Mouse (Mus musculus) CD4-positive naive resting alpha-beta T cell, adult 76 days (primary cell): ENCODE measurements around the gene Vmn1r46. TPM values are rescaled to one million over a fixed set of nuclear protein-coding genes. Genes with fewer than 3 reads are reported as not detected.

Experiments used
- total RNA-seq: library from RNA; stranded (reverse); gene quantifications from one replicate; pipeline ENCODE4 v1.2.4, GENCODE M21; 2023

The Vmn1r46 gene
- not detected for total RNA-seq

GRCm38 (mm10) chr6:89969013-89969412 lies at the start of gene Vmn1r46:
Gene Vmn1r46 (plus strand): TSS chr6:89969313.

GRCm38 (mm10) chr6:89940498-89940897 lies 28.6 kb upstream of the Vmn1r46 start, which contains the start of gene Vmn1r45:
Gene Vmn1r45 (minus strand): TSS chr6:89940598.

GRCm38 (mm10) chr6:90015847-90016246 lies 46.7 kb downstream of the Vmn1r46 start, which contains the start of gene Vmn1r47:
Gene Vmn1r47 (plus strand): TSS chr6:90016147.

Other genes with a start within 250 kb of the Vmn1r46 start
- not detected for gene Vmn1r41, start 228.5 kb upstream of the Vmn1r46 start, total RNA-seq
- gene Vmn1r42, start 92.9 kb upstream of the Vmn1r46 start, total RNA-seq = not detected
- gene Vmn1r43, start 92.9 kb upstream of the Vmn1r46 start, total RNA-seq = not detected
- gene Vmn1r44, start 85.7 kb upstream of the Vmn1r46 start, total RNA-seq = not detected
- gene Vmn1r45, start 28.7 kb upstream of the Vmn1r46 start, total RNA-seq = not detected
- not detected for gene Vmn1r47, start 46.8 kb downstream of the Vmn1r46 start, total RNA-seq
- not detected for gene Vmn1r48, start 67.5 kb downstream of the Vmn1r46 start, total RNA-seq
- gene Vmn1r49, start 109.2 kb downstream of the Vmn1r46 start, total RNA-seq = not detected
- gene Vmn1r50, start 132.1 kb downstream of the Vmn1r46 start, total RNA-seq = not detected
- gene Vmn1r51, start 153.3 kb downstream of the Vmn1r46 start, total RNA-seq = not detected
- gene Vmn1r52, start 205.5 kb downstream of the Vmn1r46 start, total RNA-seq = not detected
- not detected for gene V1ra8, start 233.5 kb downstream of the Vmn1r46 start, total RNA-seq